Mouse (Mus musculus): ENCODE results near the gene Il17rd. TPM values are rescaled to one million over a fixed set of nuclear protein-coding genes. Genes with fewer than 3 reads are reported as not detected.

Gene Il17rd
- polyA plus RNA-seq, 3 experiments from 2014 or later, result 0.18 to 0.40 (median 0.21) TPM

- ATAC-seq, result no peak
These were observed 9.7 kb downstream of the Il17rd start for GRCm38 (mm10) chr14:27048231-27048956.

DNA sequence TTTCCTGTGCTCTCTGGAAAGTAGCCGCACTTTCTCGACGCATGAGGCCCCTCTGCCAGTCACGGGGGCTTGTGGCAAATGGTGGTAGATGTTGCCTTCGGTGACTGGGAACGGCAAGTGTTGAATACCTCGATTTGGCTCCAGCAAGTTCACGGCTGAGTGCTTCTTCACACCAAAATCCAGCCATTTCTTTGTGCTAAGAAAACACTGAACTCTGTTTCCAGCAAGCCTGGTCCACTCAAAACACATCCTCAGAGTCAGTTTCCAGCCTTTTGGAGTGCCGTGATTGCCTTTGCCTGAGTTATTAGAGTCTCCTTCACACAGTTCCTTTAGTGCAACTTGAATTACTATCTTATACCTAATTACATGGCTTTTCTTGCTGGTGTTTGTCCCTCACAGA lies 11.3 kb downstream of the Il17rd start:
- no peak for ATAC-seq

DNA sequence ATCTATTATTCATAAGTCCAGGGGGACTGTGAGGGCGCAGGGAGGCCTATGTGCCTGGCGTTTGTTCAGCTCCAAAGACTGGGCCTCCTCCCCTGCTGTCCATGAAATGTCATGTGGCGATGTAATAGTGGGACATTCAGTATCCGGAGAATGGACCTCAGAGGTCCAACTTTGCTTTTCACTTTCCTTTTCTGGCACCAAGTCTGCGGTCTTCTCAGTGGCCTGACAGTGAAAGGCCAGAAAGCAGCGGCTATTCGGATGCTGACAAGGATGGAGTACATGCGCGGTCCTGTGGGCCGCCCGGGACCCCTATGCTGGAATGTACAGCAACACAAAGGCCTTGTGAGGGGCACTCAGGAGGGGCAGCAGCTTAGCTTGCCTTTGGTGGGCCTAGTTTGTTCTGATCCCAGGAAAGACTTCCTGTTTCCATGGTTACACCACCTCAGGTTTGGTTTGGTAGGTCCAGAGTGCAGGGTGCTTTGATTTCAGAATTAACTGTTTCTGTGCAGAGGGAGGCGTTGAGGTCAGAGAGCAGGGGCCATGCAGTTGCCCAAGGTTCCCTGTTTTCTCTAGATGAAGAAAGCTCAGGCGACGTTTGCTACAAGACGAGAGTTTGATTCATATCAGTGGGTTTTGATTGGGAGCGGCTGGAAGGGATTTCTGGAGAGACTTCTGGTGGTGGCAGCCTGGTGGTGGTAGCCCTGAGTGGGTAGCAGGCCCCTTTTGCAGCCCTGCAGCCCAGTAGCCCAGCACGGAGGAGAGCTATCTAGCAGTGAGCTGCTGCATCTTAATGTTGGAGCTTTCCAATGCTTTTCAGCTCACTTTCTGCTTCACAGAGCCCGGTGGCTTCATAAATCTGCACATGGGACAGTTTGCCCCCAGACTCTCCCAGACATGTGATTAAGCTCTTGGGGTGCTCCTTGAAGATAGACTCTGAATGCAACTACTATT lies 12.1 kb downstream of the Il17rd start:
- no peak for ATAC-seq

- ATAC-seq, result no peak
These were observed 12.8 kb downstream of the Il17rd start for GRCm38 (mm10) chr14:27051511-27051895.

DNA sequence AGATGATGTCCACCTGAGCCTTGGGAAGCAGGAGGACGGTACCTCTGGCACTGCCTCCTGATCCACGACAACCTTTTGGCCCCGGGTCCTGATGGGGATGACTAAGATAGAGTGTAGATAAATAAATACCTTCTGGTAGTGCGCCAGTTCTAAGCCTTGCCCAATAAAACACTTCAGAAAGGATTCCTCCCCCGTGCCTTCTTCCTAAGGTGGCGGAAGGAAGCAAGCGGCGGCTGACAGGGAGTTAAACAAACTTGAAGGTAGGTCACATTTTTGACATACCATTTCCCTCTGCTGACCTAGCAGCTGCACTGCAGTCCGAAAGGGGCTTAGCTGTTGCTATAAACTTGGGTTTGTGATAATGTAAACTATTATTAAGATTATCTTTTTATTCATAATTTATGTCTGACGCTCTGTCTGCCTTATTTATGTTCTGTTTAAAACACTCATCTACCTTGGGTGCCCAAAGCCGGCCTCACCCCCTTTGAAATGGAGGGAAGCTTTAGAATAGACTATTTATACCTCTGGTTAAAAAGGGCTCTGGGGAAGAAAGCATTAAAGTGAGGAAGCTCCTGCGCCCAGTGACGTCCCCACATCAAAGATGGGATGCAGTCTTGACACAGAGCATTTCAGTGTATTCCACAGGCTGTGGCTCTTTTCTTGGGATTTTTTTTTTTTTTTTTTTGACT lies 19.9 kb downstream of the Il17rd start:
- no peak for ATAC-seq

GRCm38 (mm10) chr14:27059224-27059558 lies 20.4 kb downstream of the Il17rd start:
- ATAC-seq, result no peak

DNA sequence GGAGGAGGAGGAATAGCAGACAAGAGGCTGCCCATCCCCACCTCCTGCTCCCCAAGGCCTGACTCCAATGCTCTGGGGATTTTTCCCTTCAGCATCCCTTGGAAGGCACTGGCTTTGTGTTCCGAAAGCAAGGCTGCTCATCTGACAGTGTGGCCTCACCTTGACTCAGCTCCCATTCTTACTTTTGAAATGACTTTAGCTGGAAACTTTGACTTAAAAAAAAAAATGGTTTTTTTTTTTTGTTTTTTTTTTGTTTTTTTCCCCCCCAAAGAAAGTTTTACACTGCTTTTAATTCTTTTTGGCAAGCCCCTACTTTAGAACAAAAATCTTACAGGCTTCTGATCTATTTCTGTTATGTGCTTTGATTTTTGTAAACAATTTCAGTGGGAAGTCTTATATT lies 24.6 kb downstream of the Il17rd start:
- ATAC-seq, result no peak

GRCm38 (mm10) chr14:27066171-27066929 lies 27.6 kb downstream of the Il17rd start:
- ATAC-seq, result no peak

DNA sequence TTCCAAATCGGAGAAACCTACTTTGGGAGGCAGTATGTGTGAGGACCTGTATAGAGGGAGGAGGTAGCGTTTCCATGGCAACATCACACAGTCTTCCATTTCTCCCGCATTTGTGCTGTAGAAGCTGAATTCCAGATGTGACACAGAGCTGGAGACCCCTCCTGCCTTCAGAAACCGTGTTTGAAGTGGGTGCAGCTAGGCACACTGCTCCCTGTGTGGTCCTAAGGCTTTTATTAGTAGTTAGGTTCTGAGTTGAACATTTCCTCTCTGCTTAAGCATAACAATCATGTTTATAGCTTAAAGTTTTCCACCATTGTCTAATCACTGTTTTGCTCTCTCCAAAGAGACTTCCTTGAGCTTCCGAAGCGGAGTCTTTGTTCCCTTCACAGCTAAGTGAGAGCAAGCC lies 29.1 kb downstream of the Il17rd start:
- ATAC-seq, result no peak

DNA sequence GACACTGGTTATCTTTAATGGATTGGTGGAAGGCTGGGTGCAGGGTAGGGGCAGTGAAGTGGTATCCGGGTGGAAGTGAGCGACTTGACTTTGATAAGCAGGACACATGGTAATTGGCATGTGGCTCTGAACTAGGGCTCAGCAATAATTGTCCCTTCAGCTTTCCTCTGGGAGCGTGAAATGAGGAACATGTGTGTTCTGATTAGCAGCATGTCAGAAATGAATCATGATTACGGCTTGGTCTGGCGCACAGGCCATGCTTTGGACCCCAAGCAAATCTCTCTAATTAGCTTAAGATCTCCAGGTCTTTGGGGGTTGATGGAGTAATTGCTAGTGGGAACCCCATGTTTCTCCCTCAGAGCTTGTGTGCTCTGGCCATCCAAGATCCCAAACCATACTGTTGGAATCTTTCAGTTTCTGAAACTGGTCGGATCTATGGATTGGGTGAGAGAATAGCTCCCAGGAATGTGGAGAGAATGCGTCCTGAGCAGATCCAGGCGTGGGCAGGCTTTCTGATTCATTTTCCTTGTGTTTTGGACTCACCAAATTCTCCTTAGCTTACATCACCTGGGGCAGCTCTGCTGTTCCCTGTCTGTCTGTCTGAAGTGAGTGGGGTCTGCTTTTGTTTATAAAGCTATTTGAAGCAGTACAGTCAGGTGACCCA lies 30.8 kb downstream of the Il17rd start:
- no peak for ATAC-seq

GRCm38 (mm10) chr14:27070128-27070527 lies 31.4 kb downstream of the Il17rd start:
- ATAC-seq, result no peak

DNA sequence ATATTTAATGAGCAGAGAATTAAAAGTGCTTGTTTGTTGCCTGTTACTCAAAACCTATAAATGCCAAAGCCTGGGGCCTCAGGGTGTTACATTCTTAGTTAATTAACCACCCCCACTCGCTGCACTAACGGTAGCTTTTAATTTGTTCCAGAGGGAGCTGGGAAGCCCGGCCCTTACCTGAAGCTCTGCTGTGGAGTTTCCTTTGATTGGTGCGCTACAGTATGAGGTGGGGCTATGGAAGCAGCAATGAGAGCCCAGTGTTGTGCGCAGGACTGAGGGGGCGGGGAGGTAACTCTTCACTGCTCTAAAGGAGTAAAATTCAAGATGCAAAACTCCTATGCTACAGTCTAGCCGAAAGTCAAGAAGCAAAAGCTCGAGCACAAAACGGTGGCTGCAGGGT lies 32.0 kb downstream of the Il17rd start:
- ATAC-seq, result no peak

DNA sequence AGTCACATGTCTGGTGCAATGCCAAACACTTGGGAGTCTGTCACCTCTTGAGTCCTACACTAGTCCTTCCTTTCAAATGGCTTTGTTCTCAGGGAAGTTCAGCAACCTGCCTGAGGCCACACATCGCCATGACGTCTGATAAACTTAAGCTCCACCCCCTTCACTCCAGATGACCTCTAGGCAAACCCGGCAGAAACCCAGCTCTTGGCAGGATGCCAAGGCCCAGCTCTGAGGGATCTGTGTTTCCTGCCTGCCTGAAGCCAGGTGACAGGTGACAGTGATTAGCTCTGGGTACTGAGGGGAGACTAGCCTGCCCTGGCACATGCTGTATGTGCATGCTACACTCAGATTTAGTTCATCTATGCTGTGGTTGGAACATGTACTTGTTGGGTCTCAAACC lies 33.2 kb downstream of the Il17rd start:
- no peak for ATAC-seq

DNA sequence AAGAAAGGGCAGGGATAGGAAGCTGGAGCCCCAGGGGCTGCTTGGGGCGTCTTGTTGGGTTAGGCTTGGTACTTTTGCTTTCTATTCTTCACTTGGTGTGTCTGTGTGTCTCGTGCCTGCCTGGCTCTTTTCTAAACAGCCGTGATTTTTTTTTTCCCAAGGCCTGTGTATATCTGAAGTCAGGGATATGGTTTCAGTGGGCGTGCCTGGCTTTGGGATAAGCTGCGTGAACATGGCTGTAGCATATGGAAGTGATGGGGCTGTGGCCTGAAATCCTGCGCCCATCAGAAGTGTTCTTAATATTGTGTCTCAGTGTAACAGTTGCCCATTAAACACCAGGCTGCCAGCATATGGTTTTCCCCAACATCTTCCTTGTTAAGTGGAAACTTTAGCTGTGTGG lies 36.3 kb downstream of the Il17rd start:
- no peak for ATAC-seq

DNA sequence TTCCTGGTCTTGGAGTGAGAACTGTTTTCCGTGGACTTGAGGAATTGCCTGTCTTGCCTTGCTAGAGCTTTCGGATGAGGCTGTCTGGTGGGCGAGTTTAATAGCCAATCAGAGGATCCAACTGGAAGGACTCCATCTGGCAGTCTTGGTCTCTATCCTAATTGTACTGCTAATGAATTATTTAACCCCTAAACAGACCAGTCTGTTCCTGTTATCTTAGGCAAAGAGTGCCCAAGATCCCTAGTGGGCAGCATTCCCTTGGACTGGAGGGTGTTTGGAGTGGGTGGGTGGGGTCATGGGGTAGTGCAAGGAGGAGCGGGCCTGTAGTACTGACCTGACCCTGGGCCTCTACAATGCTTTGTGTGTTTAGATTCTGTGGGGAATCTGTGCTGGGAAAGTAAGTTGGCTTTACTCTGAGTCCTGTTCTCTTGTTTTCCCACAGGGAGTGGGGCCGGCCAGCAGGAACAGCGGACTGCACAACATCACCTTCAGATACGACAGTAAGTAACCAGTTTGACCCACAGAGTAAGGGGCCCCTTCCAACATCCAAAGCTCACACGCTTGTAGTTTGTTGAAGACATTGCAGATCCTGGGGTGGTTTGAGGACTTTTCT lies 37.3 kb downstream of the Il17rd start:
- ATAC-seq, result no peak

GRCm38 (mm10) chr14:27076522-27076920 lies 37.8 kb downstream of the Il17rd start:
- ATAC-seq, result no peak

DNA sequence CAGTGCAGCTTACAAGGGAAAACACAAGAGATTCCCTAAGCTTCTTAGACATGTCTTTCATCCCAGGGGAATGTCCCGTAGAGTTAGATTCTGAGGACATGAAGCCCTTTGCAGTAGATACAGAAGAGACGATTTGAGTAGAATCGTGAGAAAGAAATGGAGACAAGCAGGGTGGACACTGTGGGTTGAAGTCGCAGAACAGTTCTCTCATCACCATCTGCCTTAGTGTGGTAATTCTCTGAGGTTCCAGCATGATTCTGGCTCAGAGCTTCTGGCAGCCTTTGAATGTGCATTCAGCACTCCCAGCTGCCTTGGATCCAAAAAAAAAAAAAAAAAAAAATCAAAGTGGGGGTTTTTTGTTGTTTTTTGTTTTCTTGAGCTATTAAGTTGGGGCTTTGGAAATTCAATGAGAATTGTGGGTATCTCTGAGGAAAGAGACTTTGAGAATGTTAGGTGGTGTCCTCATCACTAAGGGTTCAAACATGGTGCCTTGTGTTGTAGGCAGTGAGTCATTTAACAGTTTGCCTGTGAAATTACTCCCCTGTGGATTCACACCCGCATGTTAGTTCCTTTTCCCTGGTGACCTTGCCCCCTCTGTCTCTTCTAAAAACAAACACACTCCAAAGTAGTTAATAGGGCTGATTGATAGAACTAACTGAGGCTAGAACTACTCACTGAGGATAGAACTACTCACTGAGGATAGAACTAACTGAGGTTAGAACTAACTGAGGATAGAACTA lies 43.0 kb downstream of the Il17rd start:
- no peak for ATAC-seq

DNA sequence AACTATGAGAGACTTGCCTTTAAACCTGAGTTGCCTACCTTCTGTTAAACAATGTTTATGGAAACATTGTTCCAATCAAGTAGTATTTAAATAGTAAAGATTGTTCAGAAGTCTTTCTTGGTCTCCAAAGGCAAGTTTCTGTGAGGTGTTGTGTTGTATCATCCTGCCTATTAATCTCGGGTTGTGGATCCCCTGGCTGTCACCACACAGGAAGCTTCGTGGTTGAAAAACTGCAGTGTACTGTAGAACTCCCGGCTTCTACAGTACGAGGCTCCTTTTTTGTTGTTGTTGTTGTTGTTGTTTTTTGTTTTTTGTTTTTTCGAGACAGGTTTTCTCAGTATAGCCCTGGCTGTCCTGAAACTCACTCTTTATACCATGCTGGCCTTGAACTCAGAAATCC lies 46.7 kb downstream of the Il17rd start:
- ATAC-seq, result no peak

GRCm38 (mm10) chr14:27085999-27086398 lies 47.3 kb downstream of the Il17rd start:
- ATAC-seq, result no peak

DNA sequence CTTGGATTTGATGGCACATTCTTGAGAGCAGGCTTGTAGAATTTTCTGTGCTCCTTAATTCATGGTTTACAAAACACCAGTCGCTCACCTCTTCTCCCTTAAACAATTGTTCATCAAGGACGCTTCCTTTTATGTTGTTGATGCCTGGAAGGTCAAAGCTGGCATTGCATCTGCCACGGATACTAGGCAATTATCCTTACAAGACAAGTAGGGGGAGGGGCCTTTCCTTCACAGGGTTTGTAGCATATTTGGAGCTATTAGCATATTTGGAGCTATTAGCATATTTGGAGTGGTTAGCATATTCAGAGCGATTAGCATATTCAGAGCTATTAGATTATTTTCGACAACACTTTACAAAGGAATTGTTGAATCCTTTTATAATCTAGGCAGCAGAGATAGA lies 55.5 kb downstream of the Il17rd start:
- no peak for ATAC-seq

DNA sequence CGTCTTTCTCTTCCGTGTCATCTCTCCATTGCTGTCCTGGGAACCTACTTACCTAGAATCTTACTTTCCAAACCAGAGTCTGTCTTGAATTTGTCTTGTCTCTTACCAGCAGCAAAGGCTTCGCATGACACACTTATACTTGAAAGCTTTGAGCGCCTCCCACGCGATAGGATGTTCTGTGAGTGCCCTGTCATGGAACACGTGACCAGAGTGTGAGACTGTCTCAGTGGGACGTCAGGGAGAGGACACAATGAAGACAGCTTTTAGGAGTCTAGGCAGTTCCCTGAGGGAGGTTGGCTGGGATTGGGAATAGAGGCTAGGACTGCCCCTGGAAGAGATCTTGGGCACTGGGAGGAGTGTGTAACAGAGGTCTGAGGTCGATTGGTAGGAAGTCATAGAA lies 57.4 kb downstream of the Il17rd start:
- ATAC-seq, result peak; percentile 80
